In the genomic region with DNA sequence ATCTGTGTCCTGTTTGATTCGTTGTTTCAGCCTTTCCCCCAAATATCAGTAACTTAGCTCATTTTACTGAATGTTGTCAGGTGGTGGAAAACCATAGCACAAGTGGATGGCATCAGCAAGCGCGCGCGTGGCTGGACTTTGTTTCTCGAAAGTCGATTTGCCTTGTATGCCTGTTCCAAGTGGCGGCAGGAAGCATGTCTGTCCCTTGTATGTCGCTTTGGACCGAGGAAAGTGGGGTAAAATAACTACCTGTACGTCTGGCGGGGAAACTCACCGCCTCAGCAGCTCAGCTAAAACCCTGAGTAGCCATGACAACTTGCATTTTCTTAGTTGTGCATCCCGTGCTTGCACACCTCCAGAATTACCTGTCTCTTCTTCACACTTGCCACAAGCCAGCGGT, we compare ENCODE assay signal across 23 mouse cellular contexts. TPM values are rescaled to one million over a fixed set of nuclear protein-coding genes. Genes with fewer than 3 reads are reported as not detected.
"Had no signal": no experiment of that assay in that cellular context is flagged by ENCODE, and none has a peak within 500 bp of the region (broad histone marks: within the 10 kb centered on the region; RNA-seq: fewer than 3 reads in every experiment).

No protein-coding gene starts in this region.

- H3K9me3 ChIP-seq: liver, embryonic 15.5 days; lung, embryonic 15.5 days; megakaryocyte, embryonic 14.5 days; midbrain, embryonic 12.5 days; midbrain, embryonic 15.5 days; neural tube, embryonic 13.5 days; neural tube, embryonic 15.5 days had no signal

- ATAC-seq: liver, postnatal 0 days; lung, postnatal 0 days; midbrain, embryonic 15.5 days had no signal

- H3K9ac ChIP-seq: liver, embryonic 15.5 days; liver, postnatal 0 days; lung, embryonic 15.5 days; midbrain, embryonic 12.5 days; midbrain, embryonic 15.5 days; neural tube, embryonic 13.5 days; neural tube, embryonic 15.5 days had no signal

- H3K27me3 ChIP-seq: liver, embryonic 15.5 days; lung, embryonic 15.5 days; megakaryocyte, embryonic 14.5 days; midbrain, embryonic 12.5 days; midbrain, embryonic 15.5 days; neural tube, embryonic 13.5 days; neural tube, embryonic 15.5 days had no signal

- H3K4me1 ChIP-seq: liver, embryonic 15.5 days; lung, embryonic 15.5 days; midbrain, embryonic 12.5 days; midbrain, embryonic 15.5 days; neural tube, embryonic 13.5 days; neural tube, embryonic 15.5 days had no signal

- H3K27ac ChIP-seq: liver, embryonic 15.5 days; lung, embryonic 15.5 days; macrophage; midbrain, embryonic 12.5 days; midbrain, embryonic 15.5 days; neural tube, embryonic 13.5 days; neural tube, embryonic 15.5 days had no signal

- H3K4me2 ChIP-seq: liver, embryonic 15.5 days; lung, embryonic 15.5 days; midbrain, embryonic 12.5 days; midbrain, embryonic 15.5 days; neural tube, embryonic 13.5 days; neural tube, embryonic 15.5 days had no signal

- H3K4me3 ChIP-seq: liver, embryonic 15.5 days; lung, embryonic 15.5 days; megakaryocyte, embryonic 14.5 days; midbrain, embryonic 12.5 days; midbrain, embryonic 15.5 days; neural tube, embryonic 13.5 days; neural tube, embryonic 15.5 days had no signal

- DNase-seq: liver, postnatal 0 days; lung, adult 2 months; lung, postnatal 14 days; lung, postnatal 36 days; retina, postnatal 1 day; right cerebral cortex, adult 18-20 months; right cerebral cortex, postnatal 25 days; right cerebral cortex, postnatal 4 days; spleen, adult 18-20 months; thymus, adult 18-20 months; thymus, postnatal 14 days; thymus, postnatal 36 days had no signal

RNA-seq across cellular contexts. Expression of a gene that starts 34.9 kb away (rescaled TPM):
- total RNA-seq: midbrain, postnatal 0 days had no signal
- polyA plus RNA-seq: lung, adult 2 months; macrophage; small intestine, adult 2 months had no signal
